Mouse (Mus musculus) intestine, embryonic 15.5 days (tissue): ENCODE measurements around the gene Rpl38. TPM values are rescaled to one million over a fixed set of nuclear protein-coding genes. Genes with fewer than 3 reads are reported as not detected.
A peak's percentile ranks its signal among the peaks of the same experiment; 100 is the strongest.

ENCODE experiments used
- ATAC-seq: fragments of 200-750 bp; cut with Nextera tagmentation; 2 replicates; pipeline ENCODE4 v1.8.0; 2017; ENCODE audit warnings: moderate TSS enrichment, moderate library complexity
- H3K27ac ChIP-seq: fragments of 300-500 bp; sonication (generic); 2 replicates; pipeline ENCODE4 v1.5.1; 2015; ENCODE audit warnings: mild to moderate bottlenecking, inconsistent platforms
- H3K27me3 ChIP-seq: fragments of 300-500 bp; sonication (generic); replicated peaks from 2 replicates; pipeline ENCODE4 v1.6.1; 2015; ENCODE audit warnings: inconsistent platforms
- H3K36me3 ChIP-seq: fragments of 300-500 bp; sonication (generic); 2 replicates; pipeline ENCODE4 v1.6.1; 2015; ENCODE audit warnings: inconsistent platforms
- H3K4me1 ChIP-seq: fragments of 300-500 bp; sonication (generic); replicated peaks from 2 replicates; pipeline ENCODE4 v1.6.1; 2015; ENCODE audit warnings: inconsistent platforms
- H3K4me2 ChIP-seq: fragments of 300-500 bp; sonication (generic); replicated peaks from 2 replicates; pipeline ENCODE4 v1.6.1; 2015; ENCODE audit warnings: mild to moderate bottlenecking, inconsistent platforms
- H3K4me3 ChIP-seq: fragments of 300-500 bp; sonication (generic); replicated peaks from 2 replicates; pipeline ENCODE4 v1.5.1; 2015; ENCODE audit warnings: inconsistent platforms
- H3K9ac ChIP-seq: fragments of 300-500 bp; sonication (generic); 2 replicates; pipeline ENCODE4 v1.6.1; 2015; ENCODE audit warnings: inconsistent platforms
- H3K9me3 ChIP-seq: fragments of 300-500 bp; sonication (generic); 2 replicates; pipeline ENCODE4 v1.6.1; 2016; ENCODE audit warnings: inconsistent platforms
- WGBS: fragments of 180-500 bp; shearing (Covaris S2); methylation state at CpG from one replicate; pipeline ENCODE4 v1.1.7; 2015; 5-methylcytosine and 5-hydroxymethylcytosine counted together
- polyA plus RNA-seq: library from polyadenylated mRNA; unstranded; fragments of >200 nt; fragmentation: Nextera tagmentation; extraction: Ambion mirVana; gene quantifications from 2 replicates; pipeline ENCODE4 v1.2.1, GENCODE M21; 2015

The Rpl38 gene
- polyA plus RNA-seq: 1,066 and 1,145 TPM in 2 replicates

- peak; percentile 82 for ATAC-seq
Observed at GRCm38 (mm10) chr11:114668301-114668710, at the start of gene Rpl38. Gene Rpl38 (plus strand): TSS chr11:114668524.

GRCm38 (mm10) chr11:114618697-114619417 lies 49.5 kb upstream of the Rpl38 start:
- Histone ChIP-seq H3K4me2 (no peak overlapping the region), H3K9ac (no peak overlapping the region), H3K36me3 (no peaks in the 10 kb centered on the region), H3K4me3 (no peak overlapping the region), H3K27ac (no peak overlapping the region), H3K4me1 (no peaks in the 10 kb centered on the region), H3K27me3 (no peaks in the 10 kb centered on the region), H3K9me3 (no peaks in the 10 kb centered on the region)
- ATAC-seq: no peak
- WGBS: 55% methylated on average over 17 of the region's 17 CpGs

More at GRCm38 (mm10) chr11:114668301-114668710, at the start of gene Rpl38:
- peaks cover 27% of the 10 kb centered on the region for H3K36me3 ChIP-seq
- 0 out of 2 replicates have a peak, but pooled peaks cover 3% of the 10 kb centered on the region for H3K27me3 ChIP-seq
- H3K27ac ChIP-seq: peak within 1 kb of the TSS; percentile 70
- H3K4me2 ChIP-seq: peak within 1 kb of the TSS; percentile 78
- 0% methylated on average over 20 of the region's 21 CpGs for WGBS
- H3K9me3 ChIP-seq: no peaks in the 10 kb centered on the region
- H3K9ac ChIP-seq: peak within 1 kb of the TSS; percentile 70
- peaks cover 29% of the 10 kb centered on the region for H3K4me1 ChIP-seq
- H3K4me3 ChIP-seq: peak within 1 kb of the TSS; percentile 59

GRCm38 (mm10) chr11:114626071-114626690 lies 42.1 kb upstream of the Rpl38 start:
- H3K27ac ChIP-seq: no peak overlapping the region
- H3K9ac ChIP-seq: no peak overlapping the region
- no peaks in the 10 kb centered on the region for H3K36me3 ChIP-seq
- H3K9me3 ChIP-seq: no peaks in the 10 kb centered on the region
- WGBS: 77% methylated on average over 13 of the region's 13 CpGs
- no peak overlapping the region for H3K4me2 ChIP-seq
- no peak overlapping the region for H3K4me3 ChIP-seq
- ATAC-seq: no peak
- no peaks in the 10 kb centered on the region for H3K4me1 ChIP-seq
- H3K27me3 ChIP-seq: no peaks in the 10 kb centered on the region

- no peak overlapping the region for H3K4me3 ChIP-seq
- H3K4me1 ChIP-seq: no peaks in the 10 kb centered on the region
- WGBS: 61% methylated on average over 6 of the region's 6 CpGs
- no peaks in the 10 kb centered on the region for H3K27me3 ChIP-seq
- no peak overlapping the region for H3K4me2 ChIP-seq
- no peaks in the 10 kb centered on the region for H3K36me3 ChIP-seq
- ATAC-seq: no peak
- H3K9ac ChIP-seq: no peak overlapping the region
- H3K9me3 ChIP-seq: no peaks in the 10 kb centered on the region
- H3K27ac ChIP-seq: no peak overlapping the region
Observed at GRCm38 (mm10) chr11:114627036-114627435, 41.3 kb upstream of the Rpl38 start.

GRCm38 (mm10) chr11:114628032-114628431 lies 40.3 kb upstream of the Rpl38 start:
- Histone ChIP-seq H3K4me2 (no peak overlapping the region), H3K27ac (no peak overlapping the region), H3K9me3 (no peaks in the 10 kb centered on the region), H3K27me3 (no peaks in the 10 kb centered on the region), H3K36me3 (no peaks in the 10 kb centered on the region), H3K9ac (no peak overlapping the region), H3K4me3 (no peak overlapping the region), H3K4me1 (no peaks in the 10 kb centered on the region)
- 65% methylated on average over 12 of the region's 12 CpGs for WGBS
- ATAC-seq: no peak

- no peaks in the 10 kb centered on the region for H3K36me3 ChIP-seq
- no peak overlapping the region for H3K9ac ChIP-seq
- WGBS: 81% methylated on average over 5 of the region's 5 CpGs
- ATAC-seq: no peak
- no peak overlapping the region for H3K27ac ChIP-seq
- H3K27me3 ChIP-seq: no peaks in the 10 kb centered on the region
- H3K4me3 ChIP-seq: no peak overlapping the region
- no peak overlapping the region for H3K4me2 ChIP-seq
- no peaks in the 10 kb centered on the region for H3K9me3 ChIP-seq
- no peaks in the 10 kb centered on the region for H3K4me1 ChIP-seq
Observed at GRCm38 (mm10) chr11:114630044-114630443, 38.3 kb upstream of the Rpl38 start.

GRCm38 (mm10) chr11:114632266-114632665 lies 36.1 kb upstream of the Rpl38 start:
- WGBS: 70% methylated on average over 8 of the region's 8 CpGs
- H3K27me3 ChIP-seq: no peaks in the 10 kb centered on the region
- H3K4me3 ChIP-seq: no peak overlapping the region
- H3K36me3 ChIP-seq: no peaks in the 10 kb centered on the region
- H3K9me3 ChIP-seq: no peaks in the 10 kb centered on the region
- H3K9ac ChIP-seq: no peak overlapping the region
- ATAC-seq: no peak
- no peak overlapping the region for H3K4me2 ChIP-seq
- H3K27ac ChIP-seq: no peak overlapping the region
- H3K4me1 ChIP-seq: no peaks in the 10 kb centered on the region

- Histone ChIP-seq H3K4me3 (no peak overlapping the region), H3K4me2 (peak overlapping the region; percentile 32; the same call in 1 of the 2 replicates), H3K36me3 (no peaks in the 10 kb centered on the region), H3K4me1 (peaks cover 2% of the 10 kb centered on the region; the same call in 1 of the 2 replicates), H3K9me3 (no peaks in the 10 kb centered on the region), H3K9ac (no peak overlapping the region), H3K27me3 (peaks cover 7% of the 10 kb centered on the region), H3K27ac (no peak overlapping the region)
- WGBS: 1% methylated on average over 6 of the region's 6 CpGs
- ATAC-seq: peak; percentile 72
Observed at GRCm38 (mm10) chr11:114636292-114636691, 32.0 kb upstream of the Rpl38 start.

- 0 out of 2 replicates have a peak, but pooled peaks have one; percentile 28 for ATAC-seq
- WGBS: 58% methylated on average over 35 of the region's 35 CpGs
- Histone ChIP-seq H3K9me3 (no peaks in the 10 kb centered on the region), H3K9ac (no peak overlapping the region), H3K4me1 (peaks cover 2% of the 10 kb centered on the region; the same call in 1 of the 2 replicates), H3K4me2 (peak overlapping the region; percentile 32; the same call in 1 of the 2 replicates), H3K27ac (no peak overlapping the region), H3K4me3 (no peak overlapping the region), H3K36me3 (no peaks in the 10 kb centered on the region), H3K27me3 (peaks cover 7% of the 10 kb centered on the region)
Observed at GRCm38 (mm10) chr11:114636727-114637505, 31.4 kb upstream of the Rpl38 start.

- no peak for ATAC-seq
Observed at GRCm38 (mm10) chr11:114638647-114639290, 29.6 kb upstream of the Rpl38 start.

GRCm38 (mm10) chr11:114639681-114640103 lies 28.6 kb upstream of the Rpl38 start:
- Histone ChIP-seq H3K36me3 (no peaks in the 10 kb centered on the region), H3K4me3 (no peak overlapping the region), H3K9me3 (no peaks in the 10 kb centered on the region), H3K4me1 (peaks cover 2% of the 10 kb centered on the region; the same call in 1 of the 2 replicates), H3K27ac (no peak overlapping the region), H3K9ac (no peak overlapping the region), H3K27me3 (peaks cover 7% of the 10 kb centered on the region), H3K4me2 (no peak overlapping the region)
- no peak for ATAC-seq
- 10% methylated on average over 19 of the region's 19 CpGs for WGBS

More at GRCm38 (mm10) chr11:114638647-114639290, 29.6 kb upstream of the Rpl38 start:
- no peaks in the 10 kb centered on the region for H3K9me3 ChIP-seq
- no peak overlapping the region for H3K4me2 ChIP-seq
- no peak overlapping the region for H3K4me3 ChIP-seq
- 66% methylated on average over 10 of the region's 10 CpGs for WGBS
- H3K27ac ChIP-seq: no peak overlapping the region
- H3K4me1 ChIP-seq: peaks cover 2% of the 10 kb centered on the region; the same call in 1 of the 2 replicates
- peaks cover 7% of the 10 kb centered on the region for H3K27me3 ChIP-seq
- no peaks in the 10 kb centered on the region for H3K36me3 ChIP-seq
- no peak overlapping the region for H3K9ac ChIP-seq
